Mouse (Mus musculus): ENCODE data around the gene Dennd4a.

DNA sequence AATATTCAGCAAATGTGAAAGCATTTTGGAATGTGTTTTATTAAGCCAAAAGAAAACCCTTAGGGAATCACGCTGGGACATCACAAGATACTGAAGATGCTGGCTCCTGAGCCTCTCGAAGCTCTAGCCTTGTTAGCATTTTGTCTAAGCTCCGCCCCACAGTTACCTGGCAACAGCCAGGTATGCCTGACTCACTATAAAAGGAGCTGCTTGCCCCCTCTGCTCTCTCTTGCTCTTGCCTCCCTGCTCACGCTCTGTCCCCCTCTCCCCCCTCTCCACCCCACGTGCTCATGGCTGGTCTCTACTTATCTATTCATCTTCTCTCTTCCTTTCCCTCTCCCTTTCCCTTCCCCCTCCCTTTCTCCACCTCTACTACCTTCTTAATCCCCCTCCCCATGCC, 140.9 kb downstream of the Dennd4a start:
- TF ChIP-seq CTCF (IDR thresholded peaks at IDR 0.05) (no peak), EP300 (IDR thresholded peaks at IDR 0.05) (no peak)
